Mouse (Mus musculus) heart, postnatal 4 days (tissue): ENCODE data around the gene Xrcc1. TPM values are rescaled to one million over a fixed set of nuclear protein-coding genes. Genes with fewer than 3 reads are reported as not detected.
A peak's percentile ranks its signal among the peaks of the same experiment; 100 is the strongest.

Source experiments
- DNase-seq: peaks from one replicate; pipeline ENCODE4 v3.0.0; 2021
- total RNA-seq, 2 experiments: library from RNA; stranded (reverse); gene quantifications; 2 replicates each; pipeline ENCODE4 v1.2.3; 2021

The Xrcc1 gene
- total RNA-seq, 2 experiments from 2014 or later, result 42.0 to 43.9 TPM

GRCm38 (mm10) chr7:24566206-24566605 is 20.1 kb downstream of the Xrcc1 start:
- no peak for DNase-seq

GRCm38 (mm10) chr7:24568512-24568911 is 22.4 kb downstream of the Xrcc1 start:
- no peak for DNase-seq

DNA sequence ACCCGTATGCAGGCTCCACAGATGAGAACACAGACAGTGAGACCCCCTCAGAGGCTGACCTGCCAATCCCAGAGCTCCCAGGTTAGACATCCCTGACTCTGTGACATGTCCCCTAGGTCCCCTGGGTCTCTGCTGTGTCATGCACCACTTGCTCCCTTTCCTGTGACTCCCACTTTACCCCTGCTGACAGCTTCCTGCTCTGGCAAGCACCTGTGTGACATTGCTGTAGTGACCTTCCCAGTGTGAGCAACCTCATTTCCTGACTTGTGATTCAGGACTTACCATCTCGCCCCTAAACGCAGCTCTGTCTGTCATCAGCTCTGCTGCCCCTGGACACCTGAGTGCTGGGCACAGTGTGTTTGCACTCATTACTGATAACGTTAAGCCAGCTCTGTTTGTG is 25.0 kb downstream of the Xrcc1 start:
- DNase-seq, result no peak

GRCm38 (mm10) chr7:24572455-24572854 is 26.4 kb downstream of the Xrcc1 start:
- DNase-seq, result no peak

- DNase-seq, result no peak
Measured at GRCm38 (mm10) chr7:24574224-24574796, 28.2 kb downstream of the Xrcc1 start.

- DNase-seq, result no peak
Measured at GRCm38 (mm10) chr7:24577811-24578210, 31.7 kb downstream of the Xrcc1 start.

- DNase-seq, result no peak
Measured at GRCm38 (mm10) chr7:24584876-24585275, 38.8 kb downstream of the Xrcc1 start.

GRCm38 (mm10) chr7:24585995-24586394 is 39.9 kb downstream of the Xrcc1 start:
- DNase-seq, result no peak

- DNase-seq, result no peak
Measured at GRCm38 (mm10) chr7:24586828-24587227, 40.7 kb downstream of the Xrcc1 start.

- DNase-seq, result peak; percentile 80
Measured at GRCm38 (mm10) chr7:24587330-24588105, 41.4 kb downstream of the Xrcc1 start, which contains the start of the genes Ethe1 and Zfp575. Gene Ethe1 (plus strand): TSS chr7:24587543. Gene Zfp575 (minus strand): TSS chr7:24587641.

- peak; percentile 67 for DNase-seq
Measured at GRCm38 (mm10) chr7:24588336-24588735, 42.2 kb downstream of the Xrcc1 start.

DNA sequence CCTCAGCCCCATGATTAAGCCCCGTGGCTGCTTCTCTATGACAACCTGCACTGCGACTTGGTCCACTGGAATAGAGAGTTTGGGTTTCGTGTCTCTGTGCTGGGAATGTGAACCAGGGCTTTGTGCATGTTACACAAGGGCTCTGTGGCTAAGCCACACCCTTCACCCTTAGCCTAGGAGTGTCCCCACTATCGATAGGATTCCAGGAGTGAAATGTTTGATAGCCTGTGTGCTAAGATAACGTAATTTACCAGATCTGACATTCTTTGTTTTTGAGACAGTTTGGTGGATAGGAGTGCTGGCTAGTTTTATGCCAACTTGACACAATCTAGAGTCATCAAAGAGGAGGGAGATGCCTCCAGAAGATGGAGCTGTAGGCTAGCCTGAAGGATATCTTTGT is 45.6 kb downstream of the Xrcc1 start:
- no peak for DNase-seq

DNA sequence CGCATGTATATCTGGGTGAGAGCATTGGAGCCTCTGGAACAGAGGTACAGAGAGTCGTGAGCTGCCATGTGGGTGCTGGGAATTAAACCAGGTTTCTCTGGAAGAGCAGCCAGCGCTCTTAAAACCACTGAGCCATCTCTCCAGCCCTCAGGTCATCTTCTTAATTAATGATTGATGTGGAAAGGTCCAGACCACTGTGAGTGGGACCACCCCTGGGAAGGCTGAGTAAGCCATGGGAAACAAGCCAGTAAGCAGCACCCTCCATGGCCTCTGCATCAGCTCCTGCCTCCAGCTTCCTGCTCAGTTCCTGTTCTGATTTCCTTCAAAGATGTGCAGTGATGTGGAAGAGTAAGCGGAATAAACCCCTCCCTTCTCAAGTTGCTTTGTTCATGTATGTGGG is 46.1 kb downstream of the Xrcc1 start:
- no peak for DNase-seq

- DNase-seq, result no peak
Measured at GRCm38 (mm10) chr7:24592781-24593180, 46.7 kb downstream of the Xrcc1 start.

GRCm38 (mm10) chr7:24593621-24594308 is 47.7 kb downstream of the Xrcc1 start:
- peak; percentile 77 for DNase-seq

DNA sequence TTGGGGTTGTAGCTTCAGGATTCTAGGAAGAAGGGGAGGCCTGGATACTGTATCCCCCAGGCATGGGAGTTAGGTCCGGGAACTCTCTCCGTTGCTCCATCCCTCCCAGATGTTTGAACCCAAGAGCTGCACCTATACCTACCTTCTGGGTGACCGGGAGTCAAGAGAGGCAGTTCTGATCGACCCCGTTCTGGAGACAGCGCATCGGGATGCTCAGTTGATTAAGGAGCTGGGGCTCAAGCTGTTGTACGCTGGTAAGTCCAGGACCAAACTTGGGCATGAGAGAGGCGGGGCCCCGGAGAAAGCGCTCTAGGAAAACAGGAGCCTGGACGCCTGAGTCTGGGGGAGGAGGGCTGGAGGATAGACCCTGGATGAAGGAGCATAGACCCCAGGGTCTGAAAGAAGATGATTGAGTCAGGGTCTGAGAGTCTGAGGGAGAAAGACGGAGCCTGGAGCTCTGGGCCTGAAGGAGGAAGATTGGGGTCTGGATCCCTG is 48.3 kb downstream of the Xrcc1 start:
- no peak for DNase-seq

- DNase-seq, result no peak
Measured at GRCm38 (mm10) chr7:24595464-24595863, 49.4 kb downstream of the Xrcc1 start.

- DNase-seq, result no peak
Measured at GRCm38 (mm10) chr7:24598121-24598520, 52.0 kb downstream of the Xrcc1 start.

DNA sequence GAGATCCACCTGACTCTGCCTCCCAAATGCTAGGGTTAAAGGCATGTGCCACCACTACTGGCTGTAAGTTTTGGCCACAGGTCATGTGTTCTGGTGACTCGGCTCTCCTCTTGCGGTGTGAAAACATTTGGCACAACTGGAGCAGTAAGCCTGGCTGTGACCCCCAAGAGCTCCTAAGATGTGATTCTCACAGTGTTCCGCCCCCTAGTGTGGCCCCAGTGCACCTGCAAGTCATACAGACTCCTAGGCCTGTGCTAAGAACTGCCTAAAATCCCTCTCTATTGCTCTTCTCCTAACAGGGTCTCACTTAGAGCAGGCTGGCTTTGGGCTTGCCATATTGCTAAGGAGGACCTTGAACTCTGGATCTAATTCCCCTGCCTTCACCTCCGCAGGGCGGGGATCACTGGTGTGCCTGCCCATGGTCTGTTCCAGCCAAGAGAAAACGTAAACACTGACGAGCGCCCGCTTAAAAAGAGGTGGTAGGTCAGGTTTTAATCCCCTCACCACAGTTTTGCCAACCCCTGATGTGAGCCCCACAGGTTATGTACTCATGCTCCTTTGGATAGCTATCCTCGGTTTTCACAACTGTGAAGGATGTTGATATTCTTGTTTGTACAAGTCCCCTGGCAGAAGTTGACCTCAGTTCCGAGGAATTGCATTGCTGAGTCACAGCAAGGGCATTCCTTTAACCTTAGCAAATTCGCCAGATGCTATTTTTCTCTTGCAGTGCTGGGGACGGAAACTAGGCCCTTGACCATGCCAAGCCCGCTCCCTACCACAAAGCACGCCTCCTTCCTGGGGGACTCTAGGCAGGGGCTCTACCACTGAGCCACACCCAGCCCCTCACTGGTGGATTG is 53.4 kb downstream of the Xrcc1 start:
- DNase-seq, result no peak

- peak; percentile 99 for DNase-seq
Measured at GRCm38 (mm10) chr7:24600941-24601597, 55.0 kb downstream of the Xrcc1 start.

GRCm38 (mm10) chr7:24605561-24605960 is 59.5 kb downstream of the Xrcc1 start:
- DNase-seq, result no peak

DNA sequence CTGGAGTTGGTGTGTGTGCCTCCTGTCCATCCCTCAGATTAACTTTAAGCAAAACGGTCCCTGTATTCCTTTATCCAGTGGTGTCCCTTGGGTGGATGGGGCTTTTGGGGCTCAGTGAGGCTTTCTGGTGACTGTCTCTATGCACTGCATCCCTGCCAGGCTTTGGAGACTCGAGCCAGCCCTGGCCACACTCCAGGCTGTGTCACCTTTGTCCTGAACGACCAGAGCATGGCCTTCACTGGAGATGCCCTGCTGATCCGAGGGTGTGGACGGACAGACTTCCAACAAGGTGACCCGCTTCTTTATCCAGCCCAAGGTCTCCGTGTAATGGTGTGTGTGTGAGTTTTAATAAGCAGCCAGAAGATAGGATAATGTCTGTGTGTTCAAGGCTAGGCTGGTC is 60.0 kb downstream of the Xrcc1 start:
- DNase-seq, result no peak
